Mouse (Mus musculus) olfactory bulb, adult 2 months (tissue): ENCODE data around the gene Mdm4.

Source experiments
- CTCF ChIP-seq: fragments of 200-500 bp; IDR thresholded peaks from 2 replicates; pipeline ENCODE4 v1.5.1; 2012; ENCODE audit warnings: low read depth, mild to moderate bottlenecking, low read length, moderate library complexity; ENCODE audit not compliant: insufficient read depth
- POLR2A ChIP-seq: fragments of 200-500 bp; IDR thresholded peaks from 2 replicates; pipeline ENCODE4 v1.6.1; 2012; ENCODE audit warnings: mild to moderate bottlenecking, low read depth, low read length, moderate library complexity; ENCODE audit not compliant: insufficient read depth

GRCm38 (mm10) chr1:133021391-133021790 lies 9.0 kb downstream of the Mdm4 start:
- TF ChIP-seq POLR2A (no peak), CTCF (no peak)
